Mouse (Mus musculus) ES-Bruce4 (cell line): ENCODE measurements at regions not wholly inside any gene's neighbourhood (a gene's known extent, or its start where the extent isn't known, plus 50 kb on each side); places are given as distances from the start of the nearest gene placed in this dataset.

Experiments
- EP300 ChIP-seq: IDR thresholded peaks from 2 replicates; pipeline ENCODE4 v1.6.1; 2011; ENCODE audit warnings: low read depth, low read length; ENCODE audit not compliant: insufficient read depth
- POLR2A ChIP-seq: IDR thresholded peaks from one replicate; pipeline ENCODE4 v1.8.1; 2011; ENCODE audit warnings: low read length; ENCODE audit not compliant: insufficient read depth

DNA sequence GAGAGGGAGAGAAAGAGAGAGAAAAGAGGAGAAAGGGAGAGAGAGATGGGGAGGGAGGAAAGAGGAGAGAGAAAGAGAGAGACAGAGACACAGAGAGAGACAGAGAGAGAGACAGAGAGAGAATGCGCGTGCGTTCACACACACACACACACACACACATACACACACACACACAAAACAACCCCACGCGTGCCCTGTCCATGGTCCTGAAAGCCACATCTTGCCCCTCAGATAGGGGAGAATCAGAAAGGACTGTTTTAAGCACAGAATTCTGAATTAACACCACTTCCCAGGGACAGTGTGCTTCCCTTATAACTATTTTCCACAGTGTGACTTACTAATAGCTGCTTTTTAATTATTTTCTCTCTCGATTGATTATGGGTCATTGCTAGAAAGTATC, 368.7 kb upstream of the Camk1g start:
- TF ChIP-seq EP300 (no peak), POLR2A (no peak)
